Mouse (Mus musculus): ENCODE results near the gene Nek9. TPM values are rescaled to one million over a fixed set of nuclear protein-coding genes. Genes with fewer than 3 reads are reported as not detected.
A peak's percentile ranks its signal among the peaks of the same experiment; 100 is the strongest.

Nek9 gene
- polyA plus RNA-seq, 1 experiment from 2014 or later = 21.1 TPM

DNA sequence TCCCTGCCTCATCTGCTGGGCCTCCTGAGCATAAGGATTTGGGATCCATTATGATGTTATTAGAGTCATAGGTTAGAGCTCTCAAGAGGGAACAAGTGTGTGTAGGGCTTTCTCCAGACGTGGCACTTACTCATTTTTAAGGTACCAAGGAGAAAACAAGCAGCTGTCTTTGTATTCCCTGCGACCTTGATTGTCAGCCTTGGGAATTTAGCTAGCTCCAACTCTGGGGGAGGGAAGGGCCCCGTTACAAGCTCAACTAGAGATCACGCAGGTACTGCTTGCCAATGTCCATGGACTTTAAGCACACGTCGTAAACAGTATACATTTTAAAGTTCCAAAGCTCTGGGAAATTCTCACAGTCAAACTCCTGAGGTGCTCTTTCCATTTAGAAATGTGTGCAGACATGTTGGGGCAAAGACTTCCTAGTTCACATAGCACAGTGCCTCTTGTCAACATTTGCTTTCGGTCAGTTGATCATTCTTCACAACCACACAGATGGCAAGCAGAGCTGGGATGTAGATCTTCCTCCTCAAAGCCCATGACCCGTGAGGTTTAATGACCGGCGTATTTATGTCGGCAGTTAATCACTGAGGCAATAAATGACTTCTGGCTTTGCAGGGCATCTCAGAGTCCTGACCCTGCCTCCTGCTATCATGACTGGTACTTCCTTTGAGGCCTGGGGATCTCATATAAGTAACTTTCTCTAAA, 40.9 kb downstream of the Nek9 start:
- Histone ChIP-seq H3K27me3 (no peaks in the 10 kb centered on the region), H3K9ac (replicated peaks) (no peak overlapping the region), H3K4me3 (no peak overlapping the region), H3K36me3 (peaks cover 46% of the 10 kb centered on the region), H3K9me3 (peaks cover 13% of the 10 kb centered on the region), H3K4me2 (replicated peaks) (no peak overlapping the region), H3K4me1 (no peaks in the 10 kb centered on the region), H3K27ac (replicated peaks) (no peak overlapping the region)
- no peak for ATAC-seq (ENCODE audit: low FRiP score, low read depth)
- WGBS = 90% methylated on average over 11 of the region's 11 CpGs

DNA sequence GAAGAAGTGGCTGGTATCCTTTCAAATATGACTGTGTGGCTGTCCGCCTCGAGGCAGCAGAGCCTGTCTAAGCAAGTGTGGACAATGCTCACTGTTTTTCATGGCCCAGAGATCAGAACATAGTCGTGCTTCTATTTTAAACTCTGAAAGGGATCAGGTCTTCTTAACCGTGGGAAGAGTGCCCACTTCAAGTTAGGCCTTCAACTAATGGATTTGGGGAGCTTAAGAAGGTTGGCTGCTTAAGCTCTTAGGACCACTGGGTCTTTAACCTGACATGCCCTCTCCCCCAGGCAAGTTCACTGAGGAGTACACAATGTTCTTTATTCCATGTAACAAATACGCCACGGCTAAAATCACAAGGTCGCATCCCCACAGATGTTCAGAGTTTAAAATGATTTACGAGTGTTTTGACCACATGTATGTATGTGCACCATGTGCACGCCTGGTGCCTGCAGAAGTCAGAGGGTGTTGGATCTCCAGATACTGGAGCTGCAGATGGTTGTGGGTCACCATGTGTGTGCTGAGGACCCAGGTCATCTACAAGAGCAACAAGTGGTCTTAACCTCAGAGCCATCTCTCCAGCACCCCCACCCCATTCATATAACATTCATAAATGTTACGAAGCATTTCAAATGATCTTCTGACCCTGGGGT, 41.7 kb downstream of the Nek9 start:
- Histone ChIP-seq H3K9ac (replicated peaks) (no peak overlapping the region), H3K4me3 (no peak overlapping the region), H3K36me3 (peaks cover 39% of the 10 kb centered on the region), H3K27me3 (no peaks in the 10 kb centered on the region), H3K27ac (replicated peaks) (no peak overlapping the region), H3K4me1 (no peaks in the 10 kb centered on the region), H3K9me3 (peaks cover 13% of the 10 kb centered on the region), H3K4me2 (replicated peaks) (no peak overlapping the region)
- ATAC-seq (ENCODE audit: low FRiP score, low read depth) = no peak
- 78% methylated on average over 10 of the region's 10 CpGs for WGBS

DNA sequence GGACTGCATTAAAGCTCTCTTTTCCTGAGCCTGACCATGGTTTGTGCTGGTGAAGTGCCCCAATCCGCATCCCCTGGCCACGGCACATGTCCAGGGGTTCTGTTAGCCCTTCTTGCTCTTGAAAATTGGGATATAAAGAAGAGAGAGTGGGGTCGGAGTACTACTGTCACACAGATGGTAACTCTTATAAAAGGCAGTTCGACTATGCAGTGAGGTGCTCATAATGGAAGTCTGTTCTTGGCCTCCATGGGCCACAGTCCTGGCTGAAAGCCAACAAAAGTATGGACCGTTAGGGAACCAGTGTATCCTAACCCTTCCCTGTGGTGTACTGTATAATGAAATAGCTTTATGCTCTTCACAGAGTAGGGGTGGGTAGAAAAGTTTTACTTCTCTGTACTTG, 42.2 kb downstream of the Nek9 start:
- Histone ChIP-seq H3K4me3 (no peak overlapping the region), H3K27ac (replicated peaks) (no peak overlapping the region), H3K4me1 (no peaks in the 10 kb centered on the region), H3K9ac (replicated peaks) (no peak overlapping the region), H3K4me2 (replicated peaks) (no peak overlapping the region), H3K36me3 (peaks cover 34% of the 10 kb centered on the region), H3K27me3 (no peaks in the 10 kb centered on the region), H3K9me3 (peaks cover 13% of the 10 kb centered on the region)
- WGBS = 89% methylated on average over 5 of the region's 5 CpGs
- ATAC-seq (ENCODE audit: low FRiP score, low read depth) = no peak

DNA sequence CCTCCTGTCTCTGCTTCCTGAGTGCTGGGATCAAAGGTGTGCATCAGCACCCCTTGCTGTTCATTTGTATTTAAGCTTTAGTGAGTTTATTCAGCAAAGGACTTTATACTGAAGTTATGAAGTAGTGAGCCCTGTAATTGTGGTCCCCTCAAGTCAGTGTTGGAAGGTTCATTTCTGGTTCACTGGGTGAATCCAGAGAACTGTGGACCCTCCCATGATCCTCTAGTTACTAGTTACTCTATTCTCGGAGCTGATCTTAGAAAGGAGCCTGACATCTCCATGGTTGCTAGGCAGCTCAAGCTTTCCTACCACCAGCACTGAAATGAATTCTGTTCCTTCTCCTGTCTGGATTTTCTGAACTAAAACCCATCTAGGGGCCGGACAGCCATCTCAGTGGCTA, 43.7 kb downstream of the Nek9 start:
- Histone ChIP-seq H3K36me3 (peaks cover 20% of the 10 kb centered on the region), H3K4me2 (replicated peaks) (no peak overlapping the region), H3K9ac (replicated peaks) (no peak overlapping the region), H3K4me1 (no peaks in the 10 kb centered on the region), H3K4me3 (no peak overlapping the region), H3K9me3 (peaks cover 13% of the 10 kb centered on the region), H3K27me3 (no peaks in the 10 kb centered on the region), H3K27ac (replicated peaks) (no peak overlapping the region)
- WGBS = 81% methylated on average over 2 of the region's 2 CpGs
- no peak for ATAC-seq (ENCODE audit: low FRiP score, low read depth)

DNA sequence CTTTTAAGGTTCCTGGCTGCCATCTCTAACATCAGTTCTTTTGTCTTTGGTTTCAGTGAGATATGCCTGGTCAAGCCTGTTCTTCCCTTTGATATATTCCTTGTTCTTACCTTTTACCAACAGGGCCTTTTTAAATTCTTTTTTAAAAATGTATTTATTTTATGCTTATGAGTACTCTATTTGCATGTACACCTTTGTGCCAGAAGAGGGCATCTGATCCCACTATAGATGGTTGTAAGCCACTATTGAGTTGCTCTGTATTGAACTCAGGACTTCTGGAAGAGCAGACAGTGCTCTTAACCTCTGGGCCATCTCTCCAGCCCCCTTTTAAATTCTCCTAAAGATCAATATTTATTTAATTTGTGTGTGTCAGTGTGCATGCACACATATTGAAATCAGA, 46.3 kb downstream of the Nek9 start:
- peaks cover 9% of the 10 kb centered on the region; the same call in 1 of the 2 replicates for H3K4me1 ChIP-seq
- H3K4me2 ChIP-seq (replicated peaks) = no peak overlapping the region
- H3K27ac ChIP-seq (replicated peaks) = no peak overlapping the region
- peaks cover 8% of the 10 kb centered on the region; the same call in 1 of the 2 replicates for H3K27me3 ChIP-seq
- peaks cover 13% of the 10 kb centered on the region for H3K9me3 ChIP-seq
- ATAC-seq (ENCODE audit: low FRiP score, low read depth) = no peak
- no peak overlapping the region for H3K9ac ChIP-seq (replicated peaks)
- no peak overlapping the region for H3K4me3 ChIP-seq
- peaks cover under 1% of the 10 kb centered on the region; the same call in 1 of the 2 replicates for H3K36me3 ChIP-seq

DNA sequence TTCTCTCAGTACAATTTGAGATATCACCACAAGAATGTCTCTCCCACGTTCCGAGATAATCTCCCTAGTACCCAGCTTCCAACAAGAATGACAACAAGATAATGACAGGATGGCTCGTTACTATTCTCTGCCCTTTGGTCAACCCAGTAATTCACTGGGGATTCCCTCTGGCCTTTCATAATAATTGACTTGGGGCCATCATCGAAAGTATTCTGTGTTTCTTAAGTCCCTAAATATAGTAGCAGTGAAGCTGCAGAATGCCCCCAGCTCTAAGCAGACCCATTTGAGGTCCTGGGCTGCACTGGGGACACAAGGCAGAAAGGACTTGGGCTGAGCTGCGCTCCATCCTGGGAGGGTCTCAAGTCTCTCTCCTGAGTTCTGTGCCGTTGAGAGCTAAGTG, 46.9 kb downstream of the Nek9 start:
- WGBS = 81% methylated on average over 6 of the region's 6 CpGs
- Histone ChIP-seq H3K4me2 (replicated peaks) (no peak overlapping the region), H3K4me3 (no peak overlapping the region), H3K27ac (replicated peaks) (no peak overlapping the region), H3K9ac (replicated peaks) (no peak overlapping the region), H3K36me3 (no peaks in the 10 kb centered on the region), H3K4me1 (peaks cover 9% of the 10 kb centered on the region; the same call in 1 of the 2 replicates), H3K9me3 (peaks cover 13% of the 10 kb centered on the region), H3K27me3 (peaks cover 8% of the 10 kb centered on the region; the same call in 1 of the 2 replicates)
- no peak for ATAC-seq (ENCODE audit: low FRiP score, low read depth)

DNA sequence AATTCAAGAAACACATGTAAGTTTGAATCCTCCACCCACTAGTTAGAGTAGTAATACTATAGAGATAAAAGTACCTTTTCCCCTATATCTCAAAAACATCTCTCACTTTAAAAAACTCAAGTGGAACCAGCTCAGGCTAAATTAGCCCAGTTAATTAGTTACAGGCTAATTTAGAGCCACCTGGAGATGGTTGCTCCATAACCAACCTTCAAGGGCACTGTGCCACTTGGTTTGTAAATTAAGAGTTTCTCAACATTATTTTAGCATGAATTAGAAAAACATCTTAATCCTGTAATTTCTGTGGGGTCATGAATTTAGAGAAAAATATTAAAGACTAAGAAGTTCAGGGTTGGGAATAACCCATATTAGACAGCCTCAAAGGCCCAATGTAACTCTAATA, 47.6 kb downstream of the Nek9 start:
- Histone ChIP-seq H3K27ac (replicated peaks) (no peak overlapping the region), H3K4me2 (replicated peaks) (no peak overlapping the region), H3K4me1 (peaks cover 9% of the 10 kb centered on the region; the same call in 1 of the 2 replicates), H3K9me3 (peaks cover 13% of the 10 kb centered on the region), H3K27me3 (peaks cover 8% of the 10 kb centered on the region; the same call in 1 of the 2 replicates), H3K9ac (replicated peaks) (no peak overlapping the region), H3K36me3 (no peaks in the 10 kb centered on the region), H3K4me3 (no peak overlapping the region)
- no peak for ATAC-seq (ENCODE audit: low FRiP score, low read depth)

DNA sequence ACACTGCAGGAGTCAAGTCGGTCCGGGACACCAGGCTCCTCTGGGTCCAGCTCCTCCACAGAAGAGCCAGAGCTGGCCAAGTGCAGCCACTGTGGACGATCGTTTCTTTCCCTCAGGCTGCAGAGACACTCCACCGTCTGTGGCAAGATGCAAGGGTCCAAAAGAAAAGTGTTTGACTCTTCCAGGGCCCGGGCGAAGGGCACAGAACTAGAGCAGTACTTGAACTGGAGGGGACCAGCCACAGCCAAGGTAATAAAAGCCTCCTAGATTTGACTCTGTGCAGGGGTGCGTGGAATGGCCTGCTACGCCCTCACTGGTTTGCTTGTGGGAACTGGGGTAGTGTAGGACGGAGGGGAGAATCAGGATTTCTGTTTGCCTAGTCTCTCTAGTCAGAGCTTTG, 48.5 kb downstream of the Nek9 start:
- no peak for ATAC-seq (ENCODE audit: low FRiP score, low read depth)
- Histone ChIP-seq H3K27ac (replicated peaks) (no peak overlapping the region), H3K4me2 (replicated peaks) (no peak overlapping the region), H3K4me1 (peaks cover 9% of the 10 kb centered on the region; the same call in 1 of the 2 replicates), H3K9ac (replicated peaks) (no peak overlapping the region), H3K4me3 (no peak overlapping the region), H3K27me3 (peaks cover 8% of the 10 kb centered on the region; the same call in 1 of the 2 replicates), H3K36me3 (no peaks in the 10 kb centered on the region), H3K9me3 (peaks cover 13% of the 10 kb centered on the region)
- WGBS = 79% methylated on average over 10 of the region's 10 CpGs

DNA sequence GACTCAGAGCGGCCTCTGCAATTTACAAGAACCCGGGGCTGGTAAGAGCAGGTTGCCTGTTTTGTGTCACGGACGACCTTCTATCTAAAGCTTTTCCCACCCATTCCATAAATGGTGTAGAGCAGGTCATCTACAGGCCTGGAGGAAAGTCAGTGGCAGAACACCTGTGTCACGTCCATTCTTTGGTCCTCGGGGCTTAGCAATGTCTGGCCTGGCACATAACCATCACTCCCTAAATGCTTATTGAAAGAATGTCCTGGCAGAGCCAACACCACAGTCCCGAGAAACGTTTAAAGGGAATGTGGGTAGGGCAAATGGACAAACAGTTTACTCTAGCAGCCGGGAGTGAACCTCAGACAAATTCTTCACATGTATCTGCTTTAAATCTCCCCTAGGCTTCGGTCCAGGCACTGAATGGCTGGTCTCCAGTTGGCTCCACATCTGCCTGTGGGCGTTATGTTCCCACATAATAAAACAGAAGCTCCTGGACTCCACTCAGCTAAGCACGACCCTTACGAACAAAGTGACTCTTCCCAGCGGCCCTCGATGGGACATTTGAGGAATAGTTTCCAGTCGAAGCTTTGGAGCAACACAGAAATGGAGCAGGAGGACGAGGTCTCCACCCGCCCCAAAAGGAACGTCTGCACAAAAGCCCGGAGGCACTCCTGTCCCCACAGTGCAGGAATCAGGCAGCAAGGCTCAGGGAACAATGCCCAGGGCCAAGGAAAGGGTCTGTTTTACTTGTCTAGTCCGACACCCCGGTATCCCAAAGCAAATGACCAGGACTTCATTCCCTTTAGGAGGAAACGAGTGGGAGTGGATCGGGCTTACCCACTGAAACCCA, 49.8 kb downstream of the Nek9 start:
- Histone ChIP-seq H3K4me2 (replicated peaks) (peak overlapping the region; percentile 88), H3K36me3 (no peaks in the 10 kb centered on the region), H3K9ac (replicated peaks) (peak overlapping the region; percentile 58), H3K4me3 (peak overlapping the region; percentile 53), H3K4me1 (peaks cover 9% of the 10 kb centered on the region; the same call in 1 of the 2 replicates), H3K27ac (replicated peaks) (no peak overlapping the region), H3K27me3 (peaks cover 8% of the 10 kb centered on the region; the same call in 1 of the 2 replicates), H3K9me3 (peaks cover 6% of the 10 kb centered on the region)
- WGBS = 66% methylated on average over 24 of the region's 24 CpGs
- no peak for ATAC-seq (ENCODE audit: low FRiP score, low read depth)

DNA sequence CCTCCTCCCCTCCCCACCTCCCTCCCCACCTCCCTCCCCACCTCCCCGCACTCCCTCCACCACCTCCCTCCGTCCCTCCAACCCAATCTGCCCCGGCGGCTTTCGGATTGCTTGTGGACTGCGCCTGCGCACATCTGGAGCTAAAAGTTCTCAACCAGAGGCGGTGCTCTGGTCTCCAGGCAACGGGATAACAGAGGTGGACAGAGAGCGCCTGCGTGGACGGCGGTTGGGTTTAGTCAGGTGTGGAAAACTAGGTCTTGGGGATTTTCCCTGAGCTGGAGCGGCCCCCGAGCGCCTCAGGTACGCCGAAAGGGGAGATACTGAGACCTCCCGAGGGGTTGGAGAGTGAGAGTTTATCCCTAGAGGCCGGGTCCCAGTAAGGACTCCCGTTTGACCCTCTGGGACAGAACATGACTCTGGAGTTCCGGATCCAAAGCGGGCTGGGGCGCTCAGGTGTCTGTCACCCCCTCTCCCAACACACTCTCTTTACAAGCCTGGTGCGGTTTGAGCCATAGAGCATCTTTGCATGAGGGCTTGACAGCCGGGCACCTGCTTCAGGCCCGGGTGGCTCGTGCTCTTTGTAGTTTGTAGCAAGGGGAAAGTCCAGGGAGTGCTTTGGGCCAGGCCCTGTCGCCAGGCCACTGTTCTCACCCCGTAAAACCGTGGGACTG, 50.5 kb downstream of the Nek9 start, which contains the start of gene Zc2hc1c:
Gene Zc2hc1c, plus strand, starts transcription at position 106 of the 671 bp plus-strand sequence.
- peak; percentile 88 for ATAC-seq (ENCODE audit: low FRiP score, low read depth)
- peak within 1 kb of the TSS; percentile 53 for H3K4me3 ChIP-seq
- peaks cover 8% of the 10 kb centered on the region; the same call in 1 of the 2 replicates for H3K27me3 ChIP-seq
- peaks cover 9% of the 10 kb centered on the region; the same call in 1 of the 2 replicates for H3K4me1 ChIP-seq
- H3K9ac ChIP-seq (replicated peaks) = peak within 1 kb of the TSS; percentile 58
- peak within 1 kb of the TSS; percentile 88 for H3K4me2 ChIP-seq (replicated peaks)
- 2% methylated on average over 30 of the region's 31 CpGs for WGBS
- H3K27ac ChIP-seq (replicated peaks) = no peak within 1 kb of the TSS
- H3K36me3 ChIP-seq = no peaks in the 10 kb centered on the region
- no peaks in the 10 kb centered on the region for H3K9me3 ChIP-seq

DNA sequence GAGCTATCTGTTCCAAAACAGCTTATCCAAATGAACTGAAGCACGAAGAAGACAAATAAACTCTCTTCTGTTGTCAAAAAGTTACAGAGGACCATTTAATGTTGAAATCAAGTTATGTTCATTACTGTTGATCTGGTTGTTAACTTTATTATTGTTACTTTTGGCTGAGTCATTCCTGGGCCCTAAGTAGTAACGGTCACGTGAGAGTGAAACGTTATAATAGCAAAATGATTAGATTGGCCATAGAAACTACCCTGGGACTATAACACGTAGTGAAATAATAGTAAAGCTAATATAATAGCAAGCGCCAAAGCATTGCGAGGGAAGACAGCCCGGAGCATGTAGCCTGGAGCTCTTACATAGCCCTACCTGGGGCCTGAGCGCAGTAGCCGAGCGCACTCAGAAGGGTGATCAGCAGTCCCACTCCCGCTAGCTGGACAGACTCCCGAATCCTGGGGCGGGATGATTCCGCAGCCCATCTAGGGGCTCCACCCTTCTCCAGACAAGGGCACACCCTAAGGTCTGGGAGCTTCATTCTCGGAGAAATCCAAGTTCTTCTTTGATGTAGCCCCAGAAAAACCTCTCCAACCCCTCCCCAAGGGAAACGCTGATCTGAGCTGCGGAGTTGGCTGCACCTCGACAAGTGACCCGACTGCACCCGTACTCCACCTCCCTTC, 51.2 kb downstream of the Nek9 start, which contains the start of gene Acyp1:
Gene Acyp1, minus strand, starts transcription at position 630 of the 677 bp plus-strand sequence.
- Histone ChIP-seq H3K4me2 (replicated peaks) (peak within 1 kb of the TSS; percentile 88), H3K9me3 (no peaks in the 10 kb centered on the region), H3K4me3 (peak within 1 kb of the TSS; percentile 53), H3K27ac (replicated peaks) (no peak within 1 kb of the TSS), H3K9ac (replicated peaks) (peak within 1 kb of the TSS; percentile 58), H3K36me3 (no peaks in the 10 kb centered on the region), H3K27me3 (peaks cover 8% of the 10 kb centered on the region; the same call in 1 of the 2 replicates), H3K4me1 (peaks cover 9% of the 10 kb centered on the region; the same call in 1 of the 2 replicates)
- ATAC-seq (ENCODE audit: low FRiP score, low read depth) = peak; percentile 60
- 9% methylated on average over 21 of the region's 21 CpGs for WGBS
